Mouse (Mus musculus) frontal cortex, adult (tissue): Measurements from ENCODE around the gene Trio.

Source experiments
- ATAC-seq: cut with Nextera tagmentation; 2 replicates; pipeline ENCODE4 v1.9.2; 2017; ENCODE audit warnings: mild to moderate bottlenecking, moderate library complexity, mixed read lengths; ENCODE audit not compliant: low TSS enrichment

Trio gene

DNA sequence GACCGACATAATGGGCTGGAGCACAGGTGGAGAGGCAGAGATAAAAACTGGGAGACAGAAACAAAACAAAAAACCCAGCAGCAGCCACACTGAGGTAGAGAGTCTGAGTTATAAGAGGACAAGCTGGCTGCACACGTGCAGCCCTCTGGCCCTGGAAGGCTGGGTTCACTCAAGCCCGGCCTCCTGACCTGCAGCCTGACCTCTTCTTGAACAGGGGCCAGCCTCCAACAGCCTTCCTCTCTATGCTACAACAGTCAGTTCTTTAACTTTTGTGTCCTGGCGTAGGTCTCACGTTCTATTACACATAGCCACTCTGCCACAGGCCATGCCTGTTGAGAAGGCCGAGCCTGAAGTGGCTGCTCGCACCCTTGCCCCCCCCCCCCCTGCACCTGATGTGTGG is 147.8 kb downstream of the Trio start:
- ATAC-seq, result no peak

DNA sequence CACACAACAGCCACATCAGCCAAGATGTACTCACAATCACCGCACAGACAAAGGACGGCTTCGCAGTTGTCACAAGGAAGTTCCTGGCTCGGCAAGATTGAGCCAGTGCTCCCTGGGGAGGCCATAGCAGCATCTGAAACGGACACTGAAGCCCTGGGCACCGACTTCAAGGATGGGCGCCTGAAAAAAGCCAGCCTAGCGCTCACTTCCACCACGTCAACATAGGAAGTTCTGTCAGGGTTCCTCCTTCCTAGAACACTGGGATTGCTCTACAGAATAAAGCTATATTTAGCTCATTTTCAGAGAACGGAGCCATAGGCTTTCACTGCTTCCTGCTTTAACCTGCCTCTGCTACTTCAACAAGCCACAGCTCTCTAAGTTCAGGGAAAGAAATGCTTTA is 149.3 kb downstream of the Trio start:
- ATAC-seq, result 0 out of 2 replicates have a peak, but pooled peaks have one; percentile 38

DNA sequence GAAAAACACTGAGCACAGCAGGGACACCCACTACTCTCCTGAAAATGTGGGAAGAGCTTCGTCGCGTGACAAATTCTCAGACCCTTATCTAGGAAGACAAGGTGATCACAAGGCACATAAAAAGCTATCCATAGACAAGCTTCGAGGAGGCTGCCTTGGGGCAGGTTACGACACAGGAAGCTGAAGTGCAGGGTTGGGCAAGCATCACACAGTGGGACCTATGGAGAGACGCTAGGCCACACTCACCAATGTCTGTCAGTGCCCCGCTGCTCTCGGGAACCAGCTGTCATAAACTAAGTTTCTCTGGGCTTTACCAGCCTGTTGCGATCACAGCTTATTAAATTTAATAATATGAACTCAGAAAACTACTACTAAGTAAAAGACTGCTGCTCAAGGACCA is 149.9 kb downstream of the Trio start:
- no peak for ATAC-seq

GRCm38 (mm10) chr15:27873747-27874320 is 151.8 kb downstream of the Trio start:
- ATAC-seq, result no peak

GRCm38 (mm10) chr15:27872286-27872685 is 153.4 kb downstream of the Trio start:
- no peak for ATAC-seq

DNA sequence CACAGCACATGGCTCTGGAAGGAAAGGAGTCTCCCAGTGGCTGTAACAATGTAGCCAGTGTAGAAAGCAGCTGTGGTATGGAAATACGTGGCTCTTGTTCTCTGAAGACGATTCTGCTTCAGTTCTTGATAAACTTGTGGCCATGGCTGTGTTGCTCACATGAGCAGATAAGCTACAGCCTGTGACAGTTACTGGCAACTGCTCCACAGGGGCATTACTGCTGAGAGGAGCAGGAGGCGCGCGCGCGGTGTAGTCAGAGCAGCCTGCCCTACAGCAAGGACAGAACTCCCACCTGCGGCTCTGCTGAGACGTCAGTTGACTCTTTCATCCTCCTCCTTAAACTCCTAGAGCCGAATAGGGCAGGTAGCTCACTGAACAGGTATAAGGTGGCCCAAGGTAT is 153.9 kb downstream of the Trio start:
- ATAC-seq, result no peak

DNA sequence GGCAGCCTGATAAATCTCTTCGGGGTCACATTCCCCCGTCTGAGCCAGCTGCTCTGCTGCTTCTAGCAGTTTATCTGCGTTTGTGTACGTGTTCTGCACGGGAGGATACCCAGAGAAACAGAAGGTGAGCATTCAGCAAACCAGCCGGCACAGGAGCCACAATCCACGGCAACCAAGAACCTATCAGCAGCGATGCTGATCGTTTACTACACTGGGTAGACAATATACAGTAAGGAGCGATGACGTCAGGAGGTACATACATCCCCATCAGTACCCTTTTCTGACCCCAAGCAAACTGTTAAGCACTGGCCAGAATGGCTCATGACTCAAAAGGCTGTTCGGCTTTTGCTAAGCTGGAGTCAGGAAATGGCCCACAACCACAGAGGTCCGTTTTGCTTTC is 154.4 kb downstream of the Trio start:
- no peak for ATAC-seq

DNA sequence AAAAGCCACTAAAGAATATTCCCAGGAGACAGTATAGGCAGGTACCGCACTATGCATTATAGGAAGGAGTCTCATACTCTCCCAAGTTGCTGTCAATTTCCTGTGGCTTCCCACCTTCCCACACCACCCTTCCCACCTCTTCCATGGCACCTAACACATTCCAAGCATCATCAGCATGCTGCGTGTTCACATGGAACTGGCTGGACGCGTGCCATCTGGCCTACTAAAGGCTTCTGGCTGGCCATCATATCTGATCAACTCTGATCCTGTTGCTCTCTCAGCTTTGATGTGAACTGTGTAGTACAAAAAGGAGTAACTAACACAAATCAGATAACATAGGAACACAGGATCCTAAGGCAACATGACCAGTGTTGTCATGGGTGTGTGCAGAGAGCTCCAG is 156.6 kb downstream of the Trio start:
- ATAC-seq, result peak; percentile 55; the same call in 1 of the 2 replicates

DNA sequence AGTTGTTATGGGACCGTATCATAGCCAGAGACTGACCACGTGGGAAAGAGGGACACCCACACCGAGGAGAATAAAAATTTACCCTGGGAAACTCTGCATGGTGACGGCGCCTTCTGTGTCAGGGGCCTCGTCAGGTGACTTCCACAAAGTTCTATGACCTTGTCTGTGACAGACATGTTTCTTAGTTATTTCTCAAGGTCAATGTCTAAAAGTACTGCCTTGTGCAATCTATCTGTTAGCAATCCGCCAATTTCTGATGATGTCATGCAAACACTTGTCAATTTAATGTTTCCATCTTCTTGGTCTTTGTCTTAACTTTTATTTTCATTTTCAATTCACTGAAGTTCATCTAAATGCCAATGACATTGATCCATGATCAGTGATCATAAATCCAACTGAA is 157.8 kb downstream of the Trio start:
- no peak for ATAC-seq

GRCm38 (mm10) chr15:27866471-27866870 is 159.2 kb downstream of the Trio start:
- ATAC-seq, result no peak

- no peak for ATAC-seq
Measured at GRCm38 (mm10) chr15:27866053-27866452, 159.6 kb downstream of the Trio start.

DNA sequence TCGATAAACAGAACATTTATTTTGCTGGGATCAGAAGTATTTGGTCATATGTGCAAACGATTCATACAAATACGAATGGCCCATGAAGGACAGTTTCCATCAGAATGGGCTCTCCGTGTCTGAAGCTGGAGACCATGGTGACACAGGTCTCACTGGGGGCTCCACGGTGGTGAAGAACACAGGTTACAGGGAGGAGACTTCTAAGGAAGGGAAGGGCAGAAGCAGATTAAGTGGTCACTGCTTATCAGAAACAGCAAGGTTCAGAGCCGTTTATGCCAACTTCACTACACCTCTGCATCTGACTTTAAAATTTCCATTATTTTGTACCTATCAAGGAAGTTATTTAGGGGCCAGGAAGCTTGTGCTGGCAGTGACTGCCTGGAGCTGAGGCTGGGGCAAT is 161.3 kb downstream of the Trio start:
- no peak for ATAC-seq

- ATAC-seq, result no peak
Measured at GRCm38 (mm10) chr15:27862949-27863348, 162.7 kb downstream of the Trio start.

DNA sequence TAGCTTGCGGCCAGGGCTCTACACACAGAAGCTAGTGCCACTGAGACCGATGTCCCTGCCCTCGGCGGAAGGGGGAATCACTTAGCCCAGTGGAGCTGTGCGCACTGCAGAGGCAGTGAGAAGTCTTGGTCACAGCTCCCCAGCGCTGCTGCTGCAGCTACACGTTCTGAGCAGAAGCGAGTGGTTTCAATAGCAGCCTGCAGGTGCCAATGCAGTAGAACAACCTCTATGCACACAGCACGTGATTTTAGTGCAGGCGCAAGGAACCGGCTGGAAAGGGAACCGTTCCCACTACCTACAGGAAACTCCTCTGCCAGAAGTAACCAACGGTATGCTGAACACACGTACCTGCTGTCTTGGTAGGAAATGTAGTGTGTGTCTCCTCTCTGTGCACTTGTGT is 165.2 kb downstream of the Trio start:
- peak; percentile 9 for ATAC-seq

DNA sequence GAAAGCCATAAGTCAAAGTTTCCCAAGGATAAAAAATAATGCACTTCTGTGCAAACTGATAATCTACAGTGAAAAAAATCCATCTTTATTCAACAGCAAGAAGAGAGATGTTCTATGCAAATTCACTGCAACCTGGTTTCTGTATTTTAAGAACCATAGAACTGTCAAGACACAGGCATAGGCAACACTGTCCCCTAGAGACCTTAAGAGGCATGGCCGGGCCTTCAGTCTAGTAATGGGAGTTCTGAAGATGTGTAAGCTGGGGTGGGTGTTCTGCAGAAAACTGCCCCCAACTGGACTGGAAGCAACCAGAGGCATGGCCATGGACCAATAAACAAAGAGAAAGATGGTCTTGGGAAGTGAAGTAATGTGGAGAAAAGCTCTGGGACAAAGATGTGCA is 166.1 kb downstream of the Trio start:
- ATAC-seq, result peak; percentile 39; the same call in 1 of the 2 replicates

DNA sequence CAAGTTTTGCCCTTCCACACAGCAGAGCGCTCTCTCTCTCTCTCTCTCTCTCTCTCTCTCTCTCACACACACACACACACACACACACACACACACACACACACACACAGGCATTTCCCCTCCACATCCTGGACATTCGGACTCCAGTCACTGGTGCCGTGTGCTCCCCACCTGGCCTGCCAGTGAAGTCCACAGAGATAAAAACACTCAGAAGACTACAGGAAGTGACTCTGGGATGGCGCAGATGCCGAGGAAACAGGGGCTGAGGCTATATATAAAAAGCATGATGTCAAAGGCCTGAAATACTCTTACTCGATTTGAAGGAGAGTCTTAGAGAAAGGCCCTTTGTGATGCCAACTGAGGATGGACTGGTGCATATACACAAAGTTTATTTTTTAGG is 166.5 kb downstream of the Trio start:
- 0 out of 2 replicates have a peak, but pooled peaks have one; percentile 8 for ATAC-seq

- no peak for ATAC-seq
Measured at GRCm38 (mm10) chr15:27858179-27858819, 167.3 kb downstream of the Trio start.

DNA sequence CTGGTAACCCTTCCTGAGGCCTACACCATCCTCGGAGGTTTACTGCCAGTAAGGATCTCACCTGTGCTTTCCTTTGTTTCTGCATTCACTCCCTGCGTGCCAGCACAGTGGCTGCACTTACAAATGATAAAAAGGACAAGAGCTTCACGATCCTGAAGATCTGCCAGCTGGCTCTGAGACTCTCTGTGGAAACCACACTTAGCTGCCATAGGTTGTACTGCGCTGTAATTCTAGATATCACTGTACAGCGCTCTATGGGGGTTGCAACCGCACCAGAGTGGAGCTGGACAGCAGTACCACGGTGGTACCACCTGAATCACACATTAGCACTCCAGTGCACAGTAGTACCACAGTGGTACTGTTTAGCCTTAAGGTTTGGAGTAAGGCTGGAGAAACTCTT is 168.4 kb downstream of the Trio start:
- ATAC-seq, result no peak

GRCm38 (mm10) chr15:27856050-27856787 is 169.4 kb downstream of the Trio start:
- ATAC-seq, result peak; percentile 7; the same call in 1 of the 2 replicates

DNA sequence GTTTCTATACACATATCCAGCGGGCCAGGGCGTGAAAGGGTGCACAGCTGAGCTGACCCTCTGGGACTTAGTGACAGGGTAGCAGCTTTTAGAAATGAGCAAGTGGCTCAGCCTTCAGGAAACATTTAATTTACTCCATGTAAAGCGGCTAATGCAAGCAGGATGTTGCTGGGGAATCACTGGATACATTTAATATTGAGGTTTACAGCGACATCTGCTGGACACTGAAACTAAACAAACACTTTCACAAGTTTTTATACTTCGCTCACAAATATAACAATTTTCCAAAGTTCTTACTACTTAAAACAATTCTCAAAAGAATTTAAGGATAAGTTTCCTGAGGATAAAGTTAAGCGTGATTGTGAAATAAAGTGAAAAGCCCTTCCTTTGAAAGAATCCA is 174.3 kb downstream of the Trio start:
- ATAC-seq, result no peak

GRCm38 (mm10) chr15:27850904-27851303 is 174.7 kb downstream of the Trio start:
- ATAC-seq, result no peak

DNA sequence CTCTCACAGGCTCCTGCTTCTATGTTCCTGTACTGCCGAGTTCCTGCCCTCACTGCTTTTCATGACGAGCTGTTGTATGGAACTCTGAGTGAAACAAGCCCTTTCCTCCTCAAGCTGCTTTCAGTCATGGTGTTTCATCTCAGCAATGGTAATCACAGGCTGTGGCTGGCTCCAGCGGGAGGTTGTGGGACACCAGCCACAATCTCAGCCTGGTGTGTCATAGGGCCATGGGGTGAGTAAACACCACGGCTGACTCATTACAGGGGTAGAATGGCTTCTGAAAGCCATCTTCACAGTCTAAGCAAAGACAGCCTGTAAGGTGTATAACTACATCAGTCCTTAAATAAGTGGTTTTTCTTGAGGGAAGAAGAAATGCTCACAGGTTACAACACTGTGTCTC is 175.7 kb downstream of the Trio start:
- ATAC-seq, result no peak

DNA sequence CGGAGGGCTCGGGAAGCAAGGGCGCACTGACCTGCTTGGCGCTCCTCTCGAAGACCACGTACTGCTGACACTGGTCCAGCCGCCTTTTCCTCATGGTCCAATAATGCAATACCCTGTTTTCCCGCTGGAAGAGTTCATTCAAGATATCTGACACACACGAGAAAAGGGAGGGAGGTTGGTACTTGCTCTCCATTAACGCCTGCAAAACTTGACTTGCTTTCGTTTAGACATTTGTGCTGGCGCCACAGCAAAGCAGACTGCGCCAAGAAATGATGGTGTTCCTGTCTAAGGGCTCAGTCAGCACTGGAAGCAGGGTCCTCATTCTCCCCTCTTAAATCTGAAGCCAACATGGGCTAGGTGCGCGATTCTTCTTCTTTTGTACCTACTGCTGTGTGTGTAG is 184.0 kb downstream of the Trio start:
- no peak for ATAC-seq
